Mouse (Mus musculus): ENCODE results near the gene Scd2. TPM values are rescaled to one million over a fixed set of nuclear protein-coding genes. Genes with fewer than 3 reads are reported as not detected.
A peak's percentile ranks its signal among the peaks of the same experiment; 100 is the strongest.
"Not testable (repeated sequence)": the region's sequence is repeated elsewhere in the genome, so short reads cannot be mapped to it uniquely, and the experiment has no call there.

The Scd2 gene
- 71.3 and 91.7 TPM in 2 replicates for polyA plus RNA-seq (2012; rRNA removed)

- DNase-seq (ENCODE audit: low read depth, low spot score) = no peak
- whole genome bisulfite sequencing = 3% methylated on average over 21 of the region's 21 CpGs
Measured at GRCm38 (mm10) chr19:44292941-44293768, at the start of gene Scd2. Gene Scd2 (plus strand): TSS chr19:44293674.

- no peak for DNase-seq (ENCODE audit: low read depth, low spot score)
- 2% methylated on average over 5 of the region's 5 CpGs for WGBS
Measured at GRCm38 (mm10) chr19:44245761-44246171, 47.7 kb upstream of the Scd2 start.

- no peak for DNase-seq (ENCODE audit: low read depth, low spot score)
- WGBS = 39% methylated on average over 11 of the region's 11 CpGs
Measured at GRCm38 (mm10) chr19:44246341-44246911, 47.0 kb upstream of the Scd2 start.

GRCm38 (mm10) chr19:44247281-44248080 lies 46.0 kb upstream of the Scd2 start:
- WGBS = 5% methylated on average over 25 of the region's 25 CpGs

GRCm38 (mm10) chr19:44248081-44248853 lies 45.2 kb upstream of the Scd2 start:
- DNase-seq (ENCODE audit: low read depth, low spot score) = peak; percentile 94
- 2% methylated on average over 36 of the region's 36 CpGs for WGBS

More at GRCm38 (mm10) chr19:44247281-44248080, 46.0 kb upstream of the Scd2 start:
- DNase-seq (ENCODE audit: low read depth, low spot score) = no peak

- no peak for DNase-seq (ENCODE audit: low read depth, low spot score)
- WGBS = 35% methylated on average over 11 of the region's 11 CpGs
Measured at GRCm38 (mm10) chr19:44248854-44249351, 44.6 kb upstream of the Scd2 start.

GRCm38 (mm10) chr19:44251138-44251537 lies 42.3 kb upstream of the Scd2 start:
- 87% methylated on average over 6 of the region's 6 CpGs for WGBS
- not testable (repeated sequence) for DNase-seq (ENCODE audit: low read depth, low spot score)

- no peak for DNase-seq (ENCODE audit: low read depth, low spot score)
- WGBS = 79% methylated on average over 12 of the region's 12 CpGs
Measured at GRCm38 (mm10) chr19:44251936-44252558, 41.4 kb upstream of the Scd2 start.

- 74% methylated on average over 4 of the region's 4 CpGs for WGBS
- not testable (repeated sequence) for DNase-seq (ENCODE audit: low read depth, low spot score)
Measured at GRCm38 (mm10) chr19:44254106-44254505, 39.4 kb upstream of the Scd2 start.

GRCm38 (mm10) chr19:44257377-44257966 lies 36.0 kb upstream of the Scd2 start:
- WGBS = 40% methylated on average over 13 of the region's 13 CpGs
- no peak for DNase-seq (ENCODE audit: low read depth, low spot score)

GRCm38 (mm10) chr19:44259484-44259883 lies 34.0 kb upstream of the Scd2 start:
- no peak for DNase-seq (ENCODE audit: low read depth, low spot score)
- 65% methylated on average over 4 of the region's 4 CpGs for WGBS

- 67% methylated on average over 5 of the region's 5 CpGs for WGBS
Measured at GRCm38 (mm10) chr19:44260487-44260886, 33.0 kb upstream of the Scd2 start.

GRCm38 (mm10) chr19:44261774-44262173 lies 31.7 kb upstream of the Scd2 start:
- WGBS = 86% methylated on average over 7 of the region's 7 CpGs
- DNase-seq (ENCODE audit: low read depth, low spot score) = no peak

More at GRCm38 (mm10) chr19:44260487-44260886, 33.0 kb upstream of the Scd2 start:
- DNase-seq (ENCODE audit: low read depth, low spot score) = no peak

GRCm38 (mm10) chr19:44263581-44263980 lies 29.9 kb upstream of the Scd2 start:
- WGBS = 89% methylated on average over 3 of the region's 3 CpGs
- DNase-seq (ENCODE audit: low read depth, low spot score) = no peak

- WGBS = 54% methylated on average over 9 of the region's 9 CpGs
- no peak for DNase-seq (ENCODE audit: low read depth, low spot score)
Measured at GRCm38 (mm10) chr19:44264226-44264625, 29.2 kb upstream of the Scd2 start.

- WGBS = 61% methylated on average over 7 of the region's 7 CpGs
- no peak for DNase-seq (ENCODE audit: low read depth, low spot score)
Measured at GRCm38 (mm10) chr19:44265300-44265699, 28.2 kb upstream of the Scd2 start.

GRCm38 (mm10) chr19:44265911-44266337 lies 27.6 kb upstream of the Scd2 start:
- 62% methylated on average over 5 of the region's 5 CpGs for WGBS
- no peak for DNase-seq (ENCODE audit: low read depth, low spot score)

- WGBS = 10% methylated on average over 6 of the region's 6 CpGs
- DNase-seq (ENCODE audit: low read depth, low spot score) = no peak
Measured at GRCm38 (mm10) chr19:44266458-44266823, 27.0 kb upstream of the Scd2 start.

All from large intestine, adult 2 months (tissue).